Mouse (Mus musculus) cerebellum, adult 2 months (tissue): ENCODE measurements around the gene Aldh1a1. TPM values are rescaled to one million over a fixed set of nuclear protein-coding genes. Genes with fewer than 3 reads are reported as not detected.

Source experiments
- DNase-seq, 2 experiments: peaks; one replicate each; pipeline ENCODE4 v3.0.0; 2021
- H3K27ac ChIP-seq: fragments of 200-500 bp; 2 replicates; pipeline ENCODE4 v1.5.1; 2012; ENCODE audit warnings: low read length, control low read depth, inconsistent platforms; ENCODE audit not compliant: insufficient read depth
- H3K27me3 ChIP-seq: fragments of 200-500 bp; 2 replicates; pipeline ENCODE4 v1.6.1; 2012; ENCODE audit warnings: inconsistent platforms, mild to moderate bottlenecking, low read length, moderate library complexity; ENCODE audit not compliant: control insufficient read depth, insufficient read depth
- H3K4me1 ChIP-seq: fragments of 200-500 bp; 2 replicates; pipeline ENCODE4 v1.6.1; 2011; ENCODE audit warnings: low read length; ENCODE audit not compliant: control insufficient read depth, insufficient read depth
- H3K4me3 ChIP-seq: fragments of 200-500 bp; replicated peaks from 2 replicates; pipeline ENCODE3; 2011; ENCODE audit warnings: mild to moderate bottlenecking, low read depth, low read length, control low read depth; ENCODE audit not compliant: insufficient read depth
- CTCF ChIP-seq: fragments of 200-500 bp; IDR thresholded peaks from 2 replicates; pipeline ENCODE4 v1.5.1; 2011; ENCODE audit warnings: low read depth, mild to moderate bottlenecking, control low read depth, low read length, moderate library complexity, borderline replicate concordance; ENCODE audit not compliant: insufficient read depth
- POLR2A ChIP-seq: fragments of 200-500 bp; IDR thresholded peaks from 2 replicates; pipeline ENCODE4 v1.6.1; 2011; ENCODE audit warnings: low read length, control low read depth, borderline replicate concordance; ENCODE audit not compliant: insufficient read depth
- WGBS: fragments of 180-500 bp; shearing (Covaris S2); methylation state at CpG from one replicate; pipeline ENCODE4 v1.1.7; 2018; 5-methylcytosine and 5-hydroxymethylcytosine counted together
- polyA plus RNA-seq: library from polyadenylated mRNA; depleted of rRNA; stranded (reverse); fragments of >200 nt; gene quantifications from 2 replicates; pipeline ENCODE4 v1.2.3, GENCODE M21; 2012; rRNA removed

Gene Aldh1a1
- polyA plus RNA-seq, 1 experiment = 274 TPM

DNA sequence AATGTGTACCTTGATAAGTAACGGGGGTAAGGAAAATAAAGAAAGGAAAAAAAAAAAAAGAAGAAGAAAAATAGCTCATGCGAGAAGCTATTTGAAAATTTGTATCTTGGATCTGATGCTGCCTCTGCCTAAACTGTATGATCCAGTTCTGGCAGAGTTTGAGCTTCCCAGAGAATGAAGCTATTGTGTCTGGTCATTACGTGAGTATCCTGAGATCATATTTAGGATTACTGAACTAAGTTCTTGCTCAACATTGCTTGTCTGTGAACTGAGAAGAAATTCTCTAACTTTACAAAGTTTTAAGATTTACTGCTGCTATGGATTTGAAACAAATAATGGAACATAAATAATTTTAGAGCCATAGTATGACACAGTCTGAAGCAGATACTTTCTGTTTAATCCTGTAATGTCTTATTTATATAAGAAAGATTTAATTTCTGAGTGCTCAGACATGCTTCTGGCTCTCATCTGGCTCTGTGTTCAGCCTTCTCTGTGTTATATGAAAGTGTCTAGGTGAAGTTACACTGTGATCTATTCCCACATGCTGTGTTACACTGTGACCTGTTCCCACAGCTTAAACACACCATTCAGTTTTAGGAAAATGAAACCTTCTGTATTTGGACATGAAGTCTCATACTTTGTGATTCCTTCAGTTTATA is 185.3 kb downstream of the Aldh1a1 start:
- Histone ChIP-seq H3K4me3 (no peak overlapping the region), H3K27ac (no peak overlapping the region), H3K27me3 (no peaks in the 10 kb centered on the region), H3K4me1 (no peaks in the 10 kb centered on the region)
- no peak for DNase-seq
- 71% methylated on average over 3 of the region's 3 CpGs for WGBS
- no peak for TF ChIP-seq CTCF
- TF ChIP-seq POLR2A = no peak

Other genes starting within 250 kb of the Aldh1a1 start
- 0.74 and 1.00 TPM in 2 replicates for gene Anxa1, start 101.8 kb upstream of the Aldh1a1 start, polyA plus RNA-seq
- gene Aldh1a7, start 234.8 kb downstream of the Aldh1a1 start, polyA plus RNA-seq = 0.62 and 0.90 TPM in 2 replicates